Mouse (Mus musculus) E14TG2a.4 (cell line): ENCODE data around the gene Proca1.

Source experiments
- H3K27me3 ChIP-seq: 2 replicates; pipeline ENCODE4 v1.6.1; 2014; ENCODE audit warnings: low read length, control low read depth; ENCODE audit not compliant: insufficient read depth
- H3K36me3 ChIP-seq: 2 replicates; pipeline ENCODE4 v1.6.1; 2014; ENCODE audit warnings: low read length, control low read depth; ENCODE audit not compliant: insufficient read depth
- H3K4me1 ChIP-seq: replicated peaks from 2 replicates; pipeline ENCODE4 v1.6.1; 2014; ENCODE audit warnings: low read depth, low read length, control low read depth
- H3K4me3 ChIP-seq: replicated peaks from 2 replicates; pipeline ENCODE4 v1.5.1; 2014; ENCODE audit warnings: mild to moderate bottlenecking, low read length
- H3K9me3 ChIP-seq: 2 replicates; pipeline ENCODE4 v1.6.1; 2014; ENCODE audit warnings: low read length, control low read depth
- CTCF ChIP-seq: conservative IDR thresholded peaks from 2 replicates; pipeline ENCODE4 v1.5.1; 2014; ENCODE audit warnings: low read length
- NANOG ChIP-seq: IDR thresholded peaks from 2 replicates; pipeline ENCODE4 v1.6.1; 2014; ENCODE audit warnings: borderline replicate concordance, low read length, mixed read lengths
- POU5F1 ChIP-seq: IDR thresholded peaks from 2 replicates; pipeline ENCODE4 v1.6.1; 2014; ENCODE audit warnings: low read length, borderline replicate concordance

Gene Proca1

DNA sequence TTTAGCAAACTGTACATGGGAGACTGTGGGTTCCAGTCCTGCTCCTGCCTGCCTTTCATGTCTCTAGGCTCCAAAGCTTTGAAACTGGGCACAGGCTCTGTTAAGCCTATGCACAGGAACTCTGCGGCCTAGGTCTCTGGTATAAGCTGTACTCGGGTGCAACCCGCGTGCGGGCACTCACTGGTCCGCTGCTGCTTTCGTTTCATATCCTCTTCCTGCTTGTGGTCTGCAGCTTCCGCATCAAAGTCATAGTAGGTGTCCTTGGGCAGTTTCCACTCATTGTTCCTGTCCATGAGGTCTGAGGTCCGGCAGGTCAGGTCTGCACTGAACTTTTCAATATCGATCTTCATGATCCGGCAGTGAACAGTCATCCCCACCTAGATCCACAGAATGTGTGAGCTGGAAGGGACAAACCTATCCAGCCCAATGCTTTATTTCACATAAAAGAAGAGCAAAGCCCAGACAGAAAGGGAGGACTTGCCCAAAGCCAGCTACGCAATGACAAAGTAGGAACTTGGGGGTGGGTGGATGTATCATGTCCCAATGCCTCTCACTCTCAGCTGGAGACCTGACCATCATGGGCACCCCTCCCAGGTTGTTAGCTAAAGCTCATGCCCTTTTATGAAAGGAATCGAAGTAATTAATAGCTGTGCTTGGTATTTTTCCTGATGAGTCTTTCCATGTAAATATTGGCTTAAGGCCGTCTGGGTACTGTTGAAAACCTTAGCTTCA lies 20.1 kb downstream of the Proca1 start:
- H3K4me1 ChIP-seq, result no peaks in the 10 kb centered on the region

DNA sequence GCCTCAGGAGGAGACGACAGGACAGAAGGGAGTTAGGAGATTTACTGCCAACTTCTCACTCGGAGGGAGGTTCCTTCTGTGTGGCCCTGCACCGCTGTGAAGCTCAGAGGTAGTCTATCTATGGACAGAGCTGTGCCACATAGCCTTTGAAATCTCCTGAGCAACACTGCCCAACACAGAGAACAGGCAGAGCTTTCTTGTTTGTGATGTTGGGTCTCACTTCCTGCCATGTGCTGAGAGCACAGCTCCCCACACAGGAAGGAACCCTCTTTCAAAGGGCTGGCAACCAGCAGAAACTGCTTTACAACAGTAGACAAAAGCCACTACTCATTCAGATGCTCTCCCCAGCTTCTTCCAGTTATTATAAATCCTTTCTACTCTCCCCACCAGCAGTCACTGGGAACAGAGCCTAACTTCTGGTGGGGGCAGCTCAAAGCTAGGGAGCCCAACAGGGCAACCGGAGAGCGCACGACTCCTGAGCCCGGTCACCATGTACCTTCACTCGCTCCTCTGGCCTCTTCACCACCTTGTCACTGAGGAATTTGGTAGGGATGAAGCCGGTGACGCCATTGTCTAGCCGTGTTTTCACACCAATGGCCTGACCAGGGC lies 22.6 kb downstream of the Proca1 start:
- Histone ChIP-seq H3K27me3 (no peaks in the 10 kb centered on the region), H3K4me1 (no peaks in the 10 kb centered on the region), H3K9me3 (no peaks in the 10 kb centered on the region), H3K36me3 (peaks cover 100% of the 10 kb centered on the region), H3K4me3 (no peak overlapping the region)
- TF ChIP-seq POU5F1 (no peak), NANOG (no peak), CTCF (no peak)

More for the DNA sequence above, 20.1 kb downstream of the Proca1 start:
- TF ChIP-seq POU5F1 (no peak), NANOG (no peak), CTCF (no peak)
- Histone ChIP-seq H3K4me3 (no peak overlapping the region), H3K27me3 (no peaks in the 10 kb centered on the region), H3K36me3 (peaks cover 100% of the 10 kb centered on the region), H3K9me3 (no peaks in the 10 kb centered on the region)

DNA sequence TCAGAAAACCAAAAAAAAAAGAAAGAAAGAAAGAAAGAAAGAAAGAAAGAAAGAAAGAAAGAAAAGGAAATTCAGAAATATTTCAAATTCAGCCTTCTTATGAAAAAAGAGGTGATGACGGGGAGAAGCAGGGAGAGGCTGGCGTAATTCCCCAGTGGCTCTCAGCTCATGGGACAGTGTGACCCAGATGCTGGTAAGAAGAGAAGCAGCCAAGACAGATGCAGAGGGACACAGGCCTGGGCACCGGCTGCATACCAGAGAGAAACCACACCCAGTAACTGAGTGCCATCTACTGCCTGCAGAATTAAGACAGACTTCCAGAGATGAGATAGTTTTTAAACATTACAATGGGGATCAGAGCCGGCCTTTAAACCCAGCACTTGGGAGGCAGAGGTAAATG lies 30.4 kb downstream of the Proca1 start:
- H3K9me3 ChIP-seq, result no peaks in the 10 kb centered on the region
- no peak overlapping the region for H3K4me3 ChIP-seq
- TF ChIP-seq NANOG (no peak), POU5F1 (no peak), CTCF (no peak)
- no peaks in the 10 kb centered on the region for H3K27me3 ChIP-seq
- H3K4me1 ChIP-seq, result no peaks in the 10 kb centered on the region
- peaks cover 100% of the 10 kb centered on the region for H3K36me3 ChIP-seq

DNA sequence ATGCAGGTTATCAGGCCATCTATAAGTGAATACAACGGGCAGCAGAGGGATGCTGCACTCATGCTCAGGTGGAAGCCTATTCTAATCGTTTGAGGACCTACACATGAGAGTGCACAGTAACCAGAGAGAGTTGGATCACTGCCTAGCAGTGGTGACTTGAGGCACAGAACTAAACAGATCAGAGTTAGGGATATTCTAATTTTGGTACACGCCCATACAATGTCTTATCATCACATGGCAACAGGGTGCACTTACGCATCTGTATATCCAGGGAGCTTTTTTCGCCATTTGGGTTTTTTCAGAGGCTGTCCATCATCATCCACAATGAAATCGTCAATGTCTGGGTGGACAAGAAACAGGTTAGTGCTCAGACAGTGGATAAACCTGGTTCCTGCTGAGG lies 38.3 kb downstream of the Proca1 start:
- TF ChIP-seq NANOG (no peak), CTCF (no peak), POU5F1 (no peak)
- peaks cover 6% of the 10 kb centered on the region for H3K4me1 ChIP-seq
- no peaks in the 10 kb centered on the region for H3K9me3 ChIP-seq
- H3K27me3 ChIP-seq, result no peaks in the 10 kb centered on the region
- H3K4me3 ChIP-seq, result no peak overlapping the region
- peaks cover 98% of the 10 kb centered on the region for H3K36me3 ChIP-seq

DNA sequence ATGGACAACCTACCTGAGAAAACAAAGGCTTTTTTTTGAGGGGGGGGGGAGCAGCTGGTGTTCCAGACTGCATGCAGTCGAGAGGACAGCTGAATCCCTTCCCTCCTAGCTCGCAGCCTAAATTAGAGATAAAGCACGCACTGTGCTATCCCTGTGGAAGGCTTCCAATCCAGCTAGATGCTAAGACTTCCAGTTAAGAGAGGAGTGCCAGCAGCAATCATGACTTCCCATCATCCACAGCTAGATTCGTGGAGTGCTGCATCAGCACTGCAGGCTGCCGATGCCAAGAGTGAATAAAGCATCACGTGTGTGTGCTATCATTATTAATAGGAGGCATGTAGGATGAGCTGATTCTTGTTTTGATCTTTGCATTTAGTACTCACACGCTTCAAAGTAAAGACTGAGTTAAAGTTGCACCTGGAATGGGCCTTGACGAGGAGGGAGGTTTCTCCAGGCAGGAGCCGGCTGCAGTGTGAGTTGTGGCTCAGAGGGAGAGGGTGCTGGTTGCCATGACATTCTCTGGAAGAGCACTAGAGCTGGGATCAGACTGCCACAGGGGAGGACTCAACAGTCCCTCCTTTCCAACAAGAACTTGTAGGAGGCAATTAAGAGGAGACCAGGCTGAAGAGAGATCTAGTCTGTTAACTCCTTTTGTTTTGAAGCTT lies 47.1 kb downstream of the Proca1 start:
- no peak for TF ChIP-seq NANOG
- peaks cover 64% of the 10 kb centered on the region for H3K4me1 ChIP-seq
- H3K4me3 ChIP-seq, result no peak overlapping the region
- H3K27me3 ChIP-seq, result no peaks in the 10 kb centered on the region
- peaks cover 77% of the 10 kb centered on the region for H3K36me3 ChIP-seq
- H3K9me3 ChIP-seq, result no peaks in the 10 kb centered on the region

DNA sequence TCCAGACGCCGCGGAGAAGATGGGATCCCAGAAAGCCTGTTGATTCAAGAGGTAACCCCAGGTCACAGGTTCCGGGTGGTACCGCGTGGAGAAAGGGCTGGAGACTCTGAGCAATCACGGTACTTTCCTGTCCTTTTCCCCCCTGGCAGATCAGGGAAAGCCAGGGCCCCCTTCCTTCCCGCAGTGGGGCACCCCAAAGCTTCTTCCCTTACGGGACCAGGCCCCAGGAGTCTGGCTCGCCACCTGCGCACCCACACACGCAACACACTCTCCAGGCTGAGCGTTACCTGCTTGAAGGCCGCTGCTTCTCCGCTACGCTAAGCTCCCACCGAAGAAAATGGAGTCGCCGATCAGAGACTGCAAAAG lies 52.1 kb downstream of the Proca1 start:
- Histone ChIP-seq H3K36me3 (peaks cover 37% of the 10 kb centered on the region), H3K4me1 (peaks cover 76% of the 10 kb centered on the region), H3K4me3 (peak overlapping the region; percentile 99), H3K9me3 (no peaks in the 10 kb centered on the region), H3K27me3 (no peaks in the 10 kb centered on the region)
- TF ChIP-seq NANOG, result no peak
- no peak for TF ChIP-seq POU5F1
- TF ChIP-seq CTCF, result no peak

DNA sequence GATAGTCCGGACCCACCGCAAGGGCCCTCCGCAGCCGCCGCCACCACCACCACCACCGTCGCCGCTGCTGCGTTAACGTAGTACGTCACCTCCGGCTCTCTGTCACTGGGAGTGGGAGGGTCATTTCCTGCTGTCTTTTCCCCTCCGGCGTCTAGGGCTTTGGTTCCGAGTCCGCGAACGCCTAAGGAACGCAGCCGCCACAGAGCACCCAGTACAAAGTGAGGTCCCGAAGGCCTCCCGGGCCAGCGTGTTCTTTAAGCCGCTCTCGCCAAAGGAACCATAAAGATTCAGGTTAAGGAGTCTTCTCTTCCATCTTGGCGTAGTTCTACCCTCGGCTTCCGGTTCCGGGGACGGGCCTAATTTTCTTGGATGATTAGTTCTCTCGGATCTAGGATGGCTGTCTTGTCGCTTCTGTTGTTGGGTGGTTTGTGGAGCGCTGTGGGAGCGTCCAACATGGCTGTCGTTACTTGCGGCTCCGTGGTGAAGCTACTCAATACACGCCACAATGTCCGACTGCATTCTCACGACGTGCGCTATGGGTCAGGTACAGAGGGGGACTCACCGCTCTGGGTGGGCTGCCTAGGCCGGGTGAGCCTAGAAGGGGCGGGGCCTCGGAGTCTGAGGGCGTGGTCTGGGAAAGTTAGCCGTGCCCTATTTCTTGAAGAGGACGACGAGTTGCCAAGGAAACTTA lies 52.6 kb downstream of the Proca1 start, which contains the start of the genes Sdf2 and Supt6:
Gene Sdf2 (plus strand): TSS at position 120 of the 691 bp plus-strand sequence.
Gene Supt6 (minus strand): TSS at position 361 of the 691 bp plus-strand sequence.
- Histone ChIP-seq H3K9me3 (no peaks in the 10 kb centered on the region), H3K36me3 (peaks cover 36% of the 10 kb centered on the region), H3K4me3 (peak within 1 kb of the TSS; percentile 99), H3K4me1 (peaks cover 76% of the 10 kb centered on the region), H3K27me3 (no peaks in the 10 kb centered on the region)
- TF ChIP-seq POU5F1, result no peak
- no peak for TF ChIP-seq NANOG
- no peak for TF ChIP-seq CTCF
